Mouse (Mus musculus) sigmoid colon, adult 10 weeks (tissue): Measurements from ENCODE around the gene Cyp2b19. TPM values are rescaled to one million over a fixed set of nuclear protein-coding genes. Genes with fewer than 3 reads are reported as not detected.

Experiments used
- polyA plus RNA-seq: library from polyadenylated mRNA; stranded (reverse); fragments of 350-450 nt; fragmentation: Illumina TruSeq; extraction: RNeasy Lipid Tissue Mini Kit (QIAGEN cat#74804); gene quantifications from one replicate; pipeline ENCODE4 v1.2.3, GENCODE M21; 2014; ENCODE audit warnings: low read depth, low replicate concordance

Cyp2b19 gene
- not detected for polyA plus RNA-seq

GRCm38 (mm10) chr7:26756842-26757241, at the start of gene Cyp2b19:
TSS of gene Cyp2b19 (plus strand) at chr7:26757142.

GRCm38 (mm10) chr7:26808592-26808991, 51.6 kb downstream of the Cyp2b19 start, which contains the start of gene Cyp2g1:
TSS of gene Cyp2g1 (plus strand) at chr7:26808892.

Other genes starting within 250 kb of the Cyp2b19 start
- not detected for gene Nlrp9a, start 222.1 kb upstream of the Cyp2b19 start, polyA plus RNA-seq
- not detected for gene Vmn1r185, start 138.7 kb upstream of the Cyp2b19 start, polyA plus RNA-seq
- not detected for gene Cyp2b23, start 70.7 kb upstream of the Cyp2b19 start, polyA plus RNA-seq
- not detected for gene Cyp2g1, start 51.8 kb downstream of the Cyp2b19 start, polyA plus RNA-seq
- gene Cyp2a5, start 78.2 kb downstream of the Cyp2b19 start, polyA plus RNA-seq: not detected
- not detected for gene Cyp2a22, start 182.2 kb downstream of the Cyp2b19 start, polyA plus RNA-seq